Mouse (Mus musculus) small intestine, adult 2 months (tissue): Measurements from ENCODE around the gene Arl15.

Experiments used
- CTCF ChIP-seq: fragments of 200-500 bp; IDR thresholded peaks from 2 replicates; pipeline ENCODE4 v1.5.1; 2012; ENCODE audit warnings: low read depth, mild to moderate bottlenecking, control low read depth, inconsistent platforms, low read length, moderate library complexity, mixed read lengths; ENCODE audit not compliant: insufficient replicate concordance, insufficient read length; ENCODE audit errors: extremely low read depth
- POLR2A ChIP-seq: fragments of 200-500 bp; IDR thresholded peaks from 2 replicates; pipeline ENCODE4 v1.6.1; 2012; ENCODE audit warnings: low read depth, mild to moderate bottlenecking, control low read depth, inconsistent platforms, low read length, moderate library complexity

DNA sequence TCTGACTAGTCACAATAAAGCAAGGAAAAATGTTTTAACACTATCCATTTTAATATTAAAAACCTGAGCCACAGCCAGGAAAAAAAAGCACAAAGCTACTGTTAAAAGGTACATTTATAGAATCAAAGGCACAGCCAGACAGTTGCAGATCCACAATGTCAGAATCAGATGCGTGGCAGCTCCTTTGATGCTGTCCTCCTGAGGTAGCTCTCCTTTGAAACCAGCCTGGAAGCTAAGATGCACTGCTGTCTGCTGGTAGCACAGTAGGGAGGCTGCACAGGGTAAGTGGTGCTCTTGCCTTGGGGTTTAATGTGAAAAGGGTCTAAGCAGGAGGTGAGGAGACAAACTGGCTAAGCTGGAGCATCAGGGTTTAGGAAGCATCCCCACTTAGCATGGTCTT, 23.0 kb upstream of the Arl15 start:
- TF ChIP-seq CTCF (no peak), POLR2A (no peak)
